Mouse (Mus musculus) bone marrow, adult 2 months (tissue): ENCODE results near the gene Tsc2. TPM values are rescaled to one million over a fixed set of nuclear protein-coding genes. Genes with fewer than 3 reads are reported as not detected.

Experiments used
- H3K27ac ChIP-seq: fragments of 200-500 bp; 2 replicates; pipeline ENCODE4 v1.5.1; 2012; ENCODE audit warnings: low read depth, mild to moderate bottlenecking, control low read depth, inconsistent platforms, low read length; ENCODE audit not compliant: control insufficient read depth, poor library complexity, insufficient read depth
- H3K4me1 ChIP-seq: fragments of 200-500 bp; 2 replicates; pipeline ENCODE4 v1.6.1; 2011; ENCODE audit warnings: low read length; ENCODE audit not compliant: control insufficient read depth, insufficient read depth
- H3K4me3 ChIP-seq: fragments of 200-500 bp; replicated peaks from 2 replicates; pipeline ENCODE3; 2011; ENCODE audit warnings: mild to moderate bottlenecking, low read depth, low read length, control low read depth; ENCODE audit not compliant: control insufficient read depth
- CTCF ChIP-seq: fragments of 200-500 bp; IDR thresholded peaks from 2 replicates; pipeline ENCODE4 v1.5.1; 2011; ENCODE audit warnings: low read length, control low read depth; ENCODE audit not compliant: control insufficient read depth, insufficient read depth
- POLR2A ChIP-seq: fragments of 200-500 bp; IDR thresholded peaks from 2 replicates; pipeline ENCODE4 v1.6.1; 2011; ENCODE audit warnings: low read depth, mild to moderate bottlenecking, control low read depth, low read length, borderline replicate concordance; ENCODE audit not compliant: control insufficient read depth
- WGBS: fragments of 180-500 bp; shearing (Covaris S2); methylation state at CpG from one replicate; pipeline ENCODE4 v1.1.7; 2018; 5-methylcytosine and 5-hydroxymethylcytosine counted together
- polyA plus RNA-seq: library from polyadenylated mRNA; stranded (reverse); fragments of >200 nt; gene quantifications from 2 replicates; pipeline ENCODE4 v1.2.4, GENCODE M21; 2011; ENCODE audit warnings: low replicate concordance; ENCODE audit not compliant: missing spikeins, insufficient read depth, insufficient read length

Tsc2 gene
- polyA plus RNA-seq, 1 experiment: 92.1 TPM

GRCm38 (mm10) chr17:24586532-24586931, 45.9 kb downstream of the Tsc2 start:
- Histone ChIP-seq H3K27ac (no peak overlapping the region), H3K4me1 (no peaks in the 10 kb centered on the region), H3K4me3 (no peak overlapping the region)
- no peak for TF ChIP-seq POLR2A
- no peak for TF ChIP-seq CTCF
- 80% methylated on average over 4 of the region's 4 CpGs for WGBS

GRCm38 (mm10) chr17:24584520-24584919, 47.9 kb downstream of the Tsc2 start:
- no peaks in the 10 kb centered on the region for H3K4me1 ChIP-seq
- no peak overlapping the region for H3K27ac ChIP-seq
- H3K4me3 ChIP-seq: no peak overlapping the region
- WGBS: 55% methylated on average over 3 of the region's 3 CpGs
- TF ChIP-seq POLR2A: no peak
- no peak for TF ChIP-seq CTCF

GRCm38 (mm10) chr17:24583599-24584460, 48.6 kb downstream of the Tsc2 start:
- Histone ChIP-seq H3K27ac (0 out of 2 replicates have a peak overlapping the region, but pooled peaks have one; percentile 12), H3K4me3 (no peak overlapping the region), H3K4me1 (no peaks in the 10 kb centered on the region)
- 39% methylated on average over 5 of the region's 5 CpGs for WGBS
- no peak for TF ChIP-seq CTCF
- TF ChIP-seq POLR2A: no peak

GRCm38 (mm10) chr17:24580287-24580686, 52.1 kb downstream of the Tsc2 start:
- TF ChIP-seq POLR2A: no peak
- no peak for TF ChIP-seq CTCF
- Histone ChIP-seq H3K27ac (no peak overlapping the region), H3K4me1 (no peaks in the 10 kb centered on the region), H3K4me3 (no peak overlapping the region)
- 91% methylated on average over 2 of the region's 2 CpGs for WGBS

GRCm38 (mm10) chr17:24579532-24579931, 52.9 kb downstream of the Tsc2 start:
- 90% methylated on average over 3 of the region's 3 CpGs for WGBS
- TF ChIP-seq POLR2A: no peak
- no peak for TF ChIP-seq CTCF
- no peak overlapping the region for H3K4me3 ChIP-seq
- no peak overlapping the region for H3K27ac ChIP-seq
- no peaks in the 10 kb centered on the region for H3K4me1 ChIP-seq

- no peak overlapping the region for H3K27ac ChIP-seq
- 91% methylated on average over 9 of the region's 9 CpGs for WGBS
- TF ChIP-seq POLR2A (no peak), CTCF (no peak)
- no peak overlapping the region for H3K4me3 ChIP-seq
- no peaks in the 10 kb centered on the region for H3K4me1 ChIP-seq
Measured at GRCm38 (mm10) chr17:24573811-24574210, 58.6 kb downstream of the Tsc2 start.

- WGBS: 92% methylated on average over 12 of the region's 12 CpGs
Measured at GRCm38 (mm10) chr17:24572651-24573245, 59.7 kb downstream of the Tsc2 start.

GRCm38 (mm10) chr17:24569837-24570236, 62.6 kb downstream of the Tsc2 start:
- TF ChIP-seq POLR2A: no peak
- no peak for TF ChIP-seq CTCF
- peaks cover 2% of the 10 kb centered on the region for H3K4me1 ChIP-seq
- no peak overlapping the region for H3K4me3 ChIP-seq
- WGBS: 82% methylated on average over 4 of the region's 4 CpGs
- no peak overlapping the region for H3K27ac ChIP-seq

More at GRCm38 (mm10) chr17:24572651-24573245, 59.7 kb downstream of the Tsc2 start:
- H3K4me1 ChIP-seq: no peaks in the 10 kb centered on the region
- H3K27ac ChIP-seq: no peak overlapping the region
- TF ChIP-seq CTCF (no peak), POLR2A (no peak)
- H3K4me3 ChIP-seq: no peak overlapping the region
